Mouse (Mus musculus): ENCODE results near the gene Dach1.

The Dach1 gene

GRCm38 (mm10) chr14:98169421-98170076 is at the start of gene Dach1:
TSS of gene Dach1 (minus strand) at chr14:98169765.
- DNase-seq: peak; percentile 27

GRCm38 (mm10) chr14:98200089-98200488 is 30.5 kb upstream of the Dach1 start:
- no peak for DNase-seq

GRCm38 (mm10) chr14:98181545-98181944 is 12.0 kb upstream of the Dach1 start:
- DNase-seq: peak; percentile 13

- DNase-seq: no peak
Observed at GRCm38 (mm10) chr14:98173831-98174230, 4.3 kb upstream of the Dach1 start.

GRCm38 (mm10) chr14:98172394-98172905 is 2.9 kb upstream of the Dach1 start:
- no peak for DNase-seq

GRCm38 (mm10) chr14:98171861-98172260 is 2.3 kb upstream of the Dach1 start:
- DNase-seq: no peak

GRCm38 (mm10) chr14:98168908-98169401 is 610 bp downstream of the Dach1 start:
- DNase-seq: no peak

GRCm38 (mm10) chr14:98168039-98168907 is 1.3 kb downstream of the Dach1 start:
- DNase-seq: peak; percentile 2

GRCm38 (mm10) chr14:98167186-98168038 is 2.2 kb downstream of the Dach1 start:
- DNase-seq: no peak

GRCm38 (mm10) chr14:98166318-98166976 is 3.1 kb downstream of the Dach1 start:
- DNase-seq: peak; percentile 4

GRCm38 (mm10) chr14:98156753-98157152 is 12.8 kb downstream of the Dach1 start:
- DNase-seq: no peak

- DNase-seq: no peak
Observed at GRCm38 (mm10) chr14:98155725-98156392, 13.7 kb downstream of the Dach1 start.

GRCm38 (mm10) chr14:98154832-98155422 is 14.6 kb downstream of the Dach1 start:
- DNase-seq: no peak

GRCm38 (mm10) chr14:98141758-98142157 is 27.8 kb downstream of the Dach1 start:
- no peak for DNase-seq

- DNase-seq: no peak
Observed at GRCm38 (mm10) chr14:98138873-98139665, 30.5 kb downstream of the Dach1 start.

- peak; percentile 3 for DNase-seq
Observed at GRCm38 (mm10) chr14:98134546-98134945, 35.0 kb downstream of the Dach1 start.

- DNase-seq: no peak
Observed at GRCm38 (mm10) chr14:98123032-98123431, 46.5 kb downstream of the Dach1 start.

GRCm38 (mm10) chr14:98116627-98117026 is 52.9 kb downstream of the Dach1 start:
- no peak for DNase-seq

- no peak for DNase-seq
Observed at GRCm38 (mm10) chr14:98113106-98113505, 56.5 kb downstream of the Dach1 start.

- no peak for DNase-seq
Observed at GRCm38 (mm10) chr14:98109929-98110328, 59.6 kb downstream of the Dach1 start.
